Mouse (Mus musculus) frontal cortex, adult 2 months (tissue): ENCODE measurements around the gene Tapbp. TPM values are rescaled to one million over a fixed set of nuclear protein-coding genes. Genes with fewer than 3 reads are reported as not detected.

Source experiments
- DNase-seq, 2 experiments: peaks; one replicate each; pipeline ENCODE4 v3.0.0; 2022; ENCODE audit warnings: low spot score in 1 of 2; ENCODE audit errors: extremely low spot score in 1 of 2
- polyA plus RNA-seq: library from polyadenylated mRNA; depleted of rRNA; stranded (reverse); fragments of >200 nt; gene quantifications from 2 replicates; pipeline ENCODE4 v1.2.3, GENCODE M21; 2012

The Tapbp gene
- polyA plus RNA-seq, 1 experiment, result 28.5 TPM

GRCm38 (mm10) chr17:33920282-33921097 lies 4.8 kb downstream of the Tapbp start:
- DNase-seq, result peak in 1 of 2 experiments; percentile 90

- no peak for DNase-seq
Measured at GRCm38 (mm10) chr17:33921361-33921760, 5.7 kb downstream of the Tapbp start.

- DNase-seq, result no peak
Measured at GRCm38 (mm10) chr17:33924577-33925283, 9.0 kb downstream of the Tapbp start.

- no peak for DNase-seq
Measured at GRCm38 (mm10) chr17:33925406-33926116, 9.9 kb downstream of the Tapbp start.

GRCm38 (mm10) chr17:33926207-33926932 lies 10.7 kb downstream of the Tapbp start:
- DNase-seq, result no peak

- DNase-seq, result no peak
Measured at GRCm38 (mm10) chr17:33928251-33928947, 12.7 kb downstream of the Tapbp start.

- DNase-seq, result peak; percentile 69 to 94
Measured at GRCm38 (mm10) chr17:33929371-33930279, 13.9 kb downstream of the Tapbp start, which contains the start of gene Rgl2. Rgl2 (plus strand) TSS chr17:33929543.

GRCm38 (mm10) chr17:33930280-33931158 lies 14.8 kb downstream of the Tapbp start:
- DNase-seq, result peak in 1 of 2 experiments; percentile 80

- no peak for DNase-seq
Measured at GRCm38 (mm10) chr17:33931159-33931866, 15.6 kb downstream of the Tapbp start.

GRCm38 (mm10) chr17:33931947-33932346 lies 16.2 kb downstream of the Tapbp start:
- no peak for DNase-seq

- DNase-seq, result no peak
Measured at GRCm38 (mm10) chr17:33932448-33932847, 16.7 kb downstream of the Tapbp start.

GRCm38 (mm10) chr17:33932970-33933369 lies 17.3 kb downstream of the Tapbp start:
- DNase-seq, result no peak

- DNase-seq, result no peak
Measured at GRCm38 (mm10) chr17:33935422-33936055, 19.8 kb downstream of the Tapbp start.

GRCm38 (mm10) chr17:33936993-33937392 lies 21.3 kb downstream of the Tapbp start:
- DNase-seq, result no peak

GRCm38 (mm10) chr17:33938783-33939182 lies 23.1 kb downstream of the Tapbp start:
- no peak for DNase-seq

GRCm38 (mm10) chr17:33940206-33940805 lies 24.6 kb downstream of the Tapbp start, which contains the start of the genes Pfdn6 and Wdr46:
Pfdn6 (minus strand) TSS chr17:33940343.
Wdr46 (plus strand) TSS chr17:33940660.
- peak; percentile 83 to 95 for DNase-seq
